Mouse (Mus musculus): ENCODE measurements around the gene Tmco1. TPM values are rescaled to one million over a fixed set of nuclear protein-coding genes. Genes with fewer than 3 reads are reported as not detected.

Tmco1 gene
- polyA plus RNA-seq, 1 experiment from 2014 or later = 86.5 TPM

- H3K36me3 ChIP-seq (ENCODE audit: control insufficient read depth, insufficient read depth, low read length) = peaks cover 27% of the 10 kb centered on the region; the same call in 1 of the 2 replicates
- ATAC-seq (ENCODE audit: low FRiP score, low TSS enrichment) = no peak
- H3K27ac ChIP-seq (ENCODE audit: low read depth, low read length) = no peak overlapping the region
- H3K9me3 ChIP-seq (ENCODE audit: control insufficient read depth, low read length) = no peaks in the 10 kb centered on the region
- no peaks in the 10 kb centered on the region for H3K27me3 ChIP-seq (ENCODE audit: control insufficient read depth, insufficient read depth, low read length)
- 89% methylated on average over 14 of the region's 14 CpGs for WGBS
- no peaks in the 10 kb centered on the region for H3K4me1 ChIP-seq (ENCODE audit: control insufficient read depth, insufficient read depth, low read length)
- H3K4me2 ChIP-seq (replicated peaks; ENCODE audit: low read depth, low read length) = no peak overlapping the region
- no peak overlapping the region for H3K9ac ChIP-seq (ENCODE audit: low read depth, low read length)
- no peak overlapping the region for H3K4me3 ChIP-seq (ENCODE audit: low read length)
Measured at GRCm38 (mm10) chr1:167352403-167352802, 44.2 kb downstream of the Tmco1 start.

DNA sequence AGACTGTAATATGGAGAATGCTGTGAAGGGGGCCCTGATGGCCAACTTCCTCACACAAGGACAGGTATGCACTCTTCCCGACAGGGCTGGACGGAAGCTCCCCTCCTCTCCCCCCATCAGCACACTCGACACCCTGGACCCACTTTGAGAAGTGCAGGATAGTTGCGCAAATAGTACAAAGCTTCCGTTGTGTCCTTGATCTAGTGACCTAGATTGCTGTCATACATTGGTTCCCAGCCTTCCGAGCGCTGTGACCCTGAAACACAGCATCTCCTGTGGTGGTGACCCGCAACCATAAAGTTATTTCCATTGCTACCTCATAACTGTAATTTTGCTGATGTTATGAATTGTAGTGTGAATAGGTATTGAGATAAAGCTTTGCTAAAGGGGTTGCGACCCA, 49.2 kb downstream of the Tmco1 start:
- no peaks in the 10 kb centered on the region for H3K4me1 ChIP-seq (ENCODE audit: control insufficient read depth, insufficient read depth, low read length)
- no peaks in the 10 kb centered on the region for H3K9me3 ChIP-seq (ENCODE audit: control insufficient read depth, low read length)
- H3K27ac ChIP-seq (ENCODE audit: low read depth, low read length) = no peak overlapping the region
- 95% methylated on average over 9 of the region's 9 CpGs for WGBS
- no peak overlapping the region for H3K4me3 ChIP-seq (ENCODE audit: low read length)
- no peaks in the 10 kb centered on the region for H3K27me3 ChIP-seq (ENCODE audit: control insufficient read depth, insufficient read depth, low read length)
- no peak overlapping the region for H3K9ac ChIP-seq (ENCODE audit: low read depth, low read length)
- H3K36me3 ChIP-seq (ENCODE audit: control insufficient read depth, insufficient read depth, low read length) = peaks cover 29% of the 10 kb centered on the region; the same call in 1 of the 2 replicates
- no peak for ATAC-seq (ENCODE audit: low FRiP score, low TSS enrichment)
- H3K4me2 ChIP-seq (replicated peaks; ENCODE audit: low read depth, low read length) = no peak overlapping the region

DNA sequence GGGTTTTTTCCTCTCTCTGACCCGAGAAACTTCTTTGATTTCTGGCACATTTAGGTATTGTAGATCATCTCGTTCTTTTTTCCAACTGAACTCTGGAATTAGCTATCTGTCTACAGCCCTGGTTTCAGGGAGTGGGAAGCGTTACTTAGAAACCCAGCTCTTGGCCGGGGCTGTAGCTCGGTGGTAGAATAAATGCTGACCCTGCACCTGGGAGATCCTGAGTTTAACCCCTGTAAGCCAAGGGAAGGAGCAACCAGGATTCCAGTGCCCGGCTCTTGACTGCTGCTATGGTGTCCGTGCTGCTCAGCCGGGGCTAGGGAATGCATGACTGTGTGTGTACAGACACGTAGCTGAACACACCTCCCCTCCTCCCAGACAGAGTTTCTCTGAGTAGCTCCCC, 50.6 kb downstream of the Tmco1 start:
- ATAC-seq (ENCODE audit: low FRiP score, low TSS enrichment) = no peak
- H3K9ac ChIP-seq (ENCODE audit: low read depth, low read length) = no peak overlapping the region
- H3K4me2 ChIP-seq (replicated peaks; ENCODE audit: low read depth, low read length) = no peak overlapping the region
- no peak overlapping the region for H3K4me3 ChIP-seq (ENCODE audit: low read length)
- H3K9me3 ChIP-seq (ENCODE audit: control insufficient read depth, low read length) = no peaks in the 10 kb centered on the region
- WGBS = 87% methylated on average over 9 of the region's 9 CpGs
- no peaks in the 10 kb centered on the region for H3K27me3 ChIP-seq (ENCODE audit: control insufficient read depth, insufficient read depth, low read length)
- H3K27ac ChIP-seq (ENCODE audit: low read depth, low read length) = no peak overlapping the region
- H3K4me1 ChIP-seq (ENCODE audit: control insufficient read depth, insufficient read depth, low read length) = no peaks in the 10 kb centered on the region
- H3K36me3 ChIP-seq (ENCODE audit: control insufficient read depth, insufficient read depth, low read length) = peaks cover 29% of the 10 kb centered on the region; the same call in 1 of the 2 replicates

GRCm38 (mm10) chr1:167360268-167360667, 52.1 kb downstream of the Tmco1 start:
- no peaks in the 10 kb centered on the region for H3K27me3 ChIP-seq (ENCODE audit: control insufficient read depth, insufficient read depth, low read length)
- peaks cover 23% of the 10 kb centered on the region; the same call in 1 of the 2 replicates for H3K36me3 ChIP-seq (ENCODE audit: control insufficient read depth, insufficient read depth, low read length)
- H3K9ac ChIP-seq (ENCODE audit: low read depth, low read length) = no peak overlapping the region
- no peak overlapping the region for H3K4me3 ChIP-seq (ENCODE audit: low read length)
- 81% methylated on average over 4 of the region's 4 CpGs for WGBS
- ATAC-seq (ENCODE audit: low FRiP score, low TSS enrichment) = no peak
- no peaks in the 10 kb centered on the region for H3K4me1 ChIP-seq (ENCODE audit: control insufficient read depth, insufficient read depth, low read length)
- H3K9me3 ChIP-seq (ENCODE audit: control insufficient read depth, low read length) = no peaks in the 10 kb centered on the region
- no peak overlapping the region for H3K4me2 ChIP-seq (replicated peaks; ENCODE audit: low read depth, low read length)
- H3K27ac ChIP-seq (ENCODE audit: low read depth, low read length) = no peak overlapping the region

- H3K9me3 ChIP-seq (ENCODE audit: control insufficient read depth, low read length) = no peaks in the 10 kb centered on the region
- no peak overlapping the region for H3K27ac ChIP-seq (ENCODE audit: low read depth, low read length)
- no peak overlapping the region for H3K4me3 ChIP-seq (ENCODE audit: low read length)
- peaks cover 21% of the 10 kb centered on the region for H3K36me3 ChIP-seq (ENCODE audit: control insufficient read depth, insufficient read depth, low read length)
- no peak overlapping the region for H3K9ac ChIP-seq (ENCODE audit: low read depth, low read length)
- 89% methylated on average over 4 of the region's 4 CpGs for WGBS
- H3K4me2 ChIP-seq (replicated peaks; ENCODE audit: low read depth, low read length) = no peak overlapping the region
- ATAC-seq (ENCODE audit: low FRiP score, low TSS enrichment) = no peak
- no peaks in the 10 kb centered on the region for H3K4me1 ChIP-seq (ENCODE audit: control insufficient read depth, insufficient read depth, low read length)
- H3K27me3 ChIP-seq (ENCODE audit: control insufficient read depth, insufficient read depth, low read length) = no peaks in the 10 kb centered on the region
Measured at GRCm38 (mm10) chr1:167362819-167363218, 54.6 kb downstream of the Tmco1 start.

- Histone ChIP-seq H3K9ac (ENCODE audit: low read depth, low read length) (no peak overlapping the region), H3K4me1 (ENCODE audit: control insufficient read depth, insufficient read depth, low read length) (no peaks in the 10 kb centered on the region), H3K27me3 (ENCODE audit: control insufficient read depth, insufficient read depth, low read length) (no peaks in the 10 kb centered on the region), H3K9me3 (ENCODE audit: control insufficient read depth, low read length) (no peaks in the 10 kb centered on the region), H3K4me2 (replicated peaks; ENCODE audit: low read depth, low read length) (no peak overlapping the region), H3K36me3 (ENCODE audit: control insufficient read depth, insufficient read depth, low read length) (peaks cover 21% of the 10 kb centered on the region), H3K27ac (ENCODE audit: low read depth, low read length) (no peak overlapping the region), H3K4me3 (ENCODE audit: low read length) (no peak overlapping the region)
- 61% methylated on average over 5 of the region's 5 CpGs for WGBS
- no peak for ATAC-seq (ENCODE audit: low FRiP score, low TSS enrichment)
Measured at GRCm38 (mm10) chr1:167363322-167363721, 55.1 kb downstream of the Tmco1 start.

DNA sequence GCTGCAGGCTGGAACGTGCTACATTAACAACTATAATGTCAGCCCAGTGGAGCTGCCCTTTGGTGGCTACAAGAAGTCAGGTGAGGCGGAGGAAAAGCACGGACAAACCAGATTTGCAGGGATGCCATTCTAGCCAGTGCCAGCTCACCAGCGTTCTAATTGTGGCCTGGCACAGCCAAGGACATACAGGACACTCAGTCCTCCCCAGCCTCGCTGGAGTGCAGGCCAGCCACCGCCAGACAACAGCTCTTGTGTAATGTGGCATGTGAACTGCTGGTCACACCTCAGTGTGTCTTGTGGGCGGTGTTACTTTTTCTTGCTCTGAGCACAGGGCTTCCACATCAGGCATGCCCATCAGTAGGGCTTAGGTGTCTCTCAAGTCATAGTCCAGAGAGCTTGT, 57.6 kb downstream of the Tmco1 start:
- Histone ChIP-seq H3K27me3 (ENCODE audit: control insufficient read depth, insufficient read depth, low read length) (no peaks in the 10 kb centered on the region), H3K9ac (ENCODE audit: low read depth, low read length) (no peak overlapping the region)

DNA sequence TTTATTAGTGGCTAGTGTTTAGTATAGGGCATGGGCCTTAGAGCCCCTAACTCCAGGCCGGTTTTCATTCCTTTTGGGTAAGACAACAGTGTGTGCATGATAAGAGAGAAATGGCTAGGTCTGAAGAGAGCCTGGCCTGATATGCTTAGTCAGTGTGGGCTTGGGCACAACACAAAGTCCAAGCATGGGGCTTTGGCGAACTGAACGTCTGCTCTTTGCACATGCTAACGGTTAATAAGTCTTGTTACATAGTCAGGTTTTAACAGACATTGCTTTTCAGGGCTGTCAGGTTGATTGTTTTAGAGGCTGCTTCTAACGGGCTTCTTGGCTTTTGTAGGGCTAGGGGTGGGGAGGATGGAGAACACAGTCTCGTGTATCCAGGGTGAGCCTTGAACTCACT, 58.4 kb downstream of the Tmco1 start:
- H3K27ac ChIP-seq (ENCODE audit: low read depth, low read length) = no peak overlapping the region
- H3K9me3 ChIP-seq (ENCODE audit: control insufficient read depth, low read length) = no peaks in the 10 kb centered on the region
- 90% methylated on average over 6 of the region's 6 CpGs for WGBS
- no peak overlapping the region for H3K9ac ChIP-seq (ENCODE audit: low read depth, low read length)
- no peak for ATAC-seq (ENCODE audit: low FRiP score, low TSS enrichment)
- no peaks in the 10 kb centered on the region for H3K27me3 ChIP-seq (ENCODE audit: control insufficient read depth, insufficient read depth, low read length)
- H3K4me1 ChIP-seq (ENCODE audit: control insufficient read depth, insufficient read depth, low read length) = no peaks in the 10 kb centered on the region
- peaks cover 21% of the 10 kb centered on the region for H3K36me3 ChIP-seq (ENCODE audit: control insufficient read depth, insufficient read depth, low read length)
- no peak overlapping the region for H3K4me3 ChIP-seq (ENCODE audit: low read length)
- H3K4me2 ChIP-seq (replicated peaks; ENCODE audit: low read depth, low read length) = no peak overlapping the region

More for the DNA sequence above, 57.6 kb downstream of the Tmco1 start:
- Histone ChIP-seq H3K4me2 (replicated peaks; ENCODE audit: low read depth, low read length) (no peak overlapping the region), H3K4me3 (ENCODE audit: low read length) (no peak overlapping the region), H3K36me3 (ENCODE audit: control insufficient read depth, insufficient read depth, low read length) (peaks cover 21% of the 10 kb centered on the region), H3K27ac (ENCODE audit: low read depth, low read length) (no peak overlapping the region), H3K4me1 (ENCODE audit: control insufficient read depth, insufficient read depth, low read length) (no peaks in the 10 kb centered on the region), H3K9me3 (ENCODE audit: control insufficient read depth, low read length) (no peaks in the 10 kb centered on the region)
- ATAC-seq (ENCODE audit: low FRiP score, low TSS enrichment) = no peak
- 88% methylated on average over 7 of the region's 7 CpGs for WGBS

- H3K4me3 ChIP-seq (ENCODE audit: low read length) = no peak overlapping the region
- H3K4me1 ChIP-seq (ENCODE audit: control insufficient read depth, insufficient read depth, low read length) = no peaks in the 10 kb centered on the region
- H3K36me3 ChIP-seq (ENCODE audit: control insufficient read depth, insufficient read depth, low read length) = peaks cover 21% of the 10 kb centered on the region
- no peaks in the 10 kb centered on the region for H3K27me3 ChIP-seq (ENCODE audit: control insufficient read depth, insufficient read depth, low read length)
- ATAC-seq (ENCODE audit: low FRiP score, low TSS enrichment) = no peak
- WGBS = 93% methylated on average over 4 of the region's 4 CpGs
- no peak overlapping the region for H3K4me2 ChIP-seq (replicated peaks; ENCODE audit: low read depth, low read length)
- H3K27ac ChIP-seq (ENCODE audit: low read depth, low read length) = no peak overlapping the region
- H3K9me3 ChIP-seq (ENCODE audit: control insufficient read depth, low read length) = no peaks in the 10 kb centered on the region
- H3K9ac ChIP-seq (ENCODE audit: low read depth, low read length) = no peak overlapping the region
Measured at GRCm38 (mm10) chr1:167368018-167368417, 59.8 kb downstream of the Tmco1 start.
